Mouse (Mus musculus): Measurements from ENCODE around the gene Med16. TPM values are rescaled to one million over a fixed set of nuclear protein-coding genes. Genes with fewer than 3 reads are reported as not detected.

The Med16 gene
- polyA plus RNA-seq, 1 experiment: 57.1 TPM

GRCm38 (mm10) chr10:79873313-79873712 lies 35.4 kb downstream of the Med16 start:
- Histone ChIP-seq H3K36me3 (ENCODE audit: control insufficient read depth, insufficient read depth, low read length) (no peaks in the 10 kb centered on the region), H3K4me1 (ENCODE audit: control insufficient read depth, insufficient read depth, low read length) (0 out of 2 replicates have a peak, but pooled peaks cover 6% of the 10 kb centered on the region), H3K4me3 (ENCODE audit: insufficient read depth, low read depth, low read length) (no peak overlapping the region), H3K27ac (ENCODE audit: insufficient read depth, low read depth, low read length) (no peak overlapping the region), H3K27me3 (replicated peaks; ENCODE audit: control insufficient read depth, insufficient read depth, low read length) (no peaks in the 10 kb centered on the region)
- TF ChIP-seq CTCF (conservative IDR thresholded peaks at IDR 0.05; ENCODE audit: insufficient read depth, insufficient read length, low read depth, low read length): no peak
- TF ChIP-seq POLR2A (IDR thresholded peaks at IDR 0.05; ENCODE audit: low read depth, low read length): no peak
- no peak for DNase-seq
- 39% methylated on average over 6 of the region's 6 CpGs for WGBS

DNA sequence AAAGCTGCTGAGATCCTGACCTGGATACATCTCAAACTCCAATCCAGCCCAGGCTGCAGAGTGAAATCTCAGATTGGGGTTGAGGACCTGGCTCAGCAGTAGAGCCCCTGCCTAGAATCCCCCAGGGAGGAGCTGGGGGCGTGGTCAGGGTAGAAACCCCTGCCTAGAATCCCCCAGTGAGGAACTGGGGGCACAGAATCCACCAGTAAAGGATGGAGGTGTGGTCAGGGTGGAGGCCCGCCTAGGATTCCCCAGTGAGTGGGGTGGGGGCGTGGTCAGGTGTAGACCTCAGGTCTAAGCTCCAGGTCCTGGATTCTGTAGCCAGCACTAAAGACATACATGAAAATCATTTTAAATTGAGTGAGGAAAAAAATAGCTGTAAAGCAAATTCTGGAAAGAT lies 35.9 kb downstream of the Med16 start:
- Histone ChIP-seq H3K4me3 (ENCODE audit: insufficient read depth, low read depth, low read length) (no peak overlapping the region), H3K4me1 (ENCODE audit: control insufficient read depth, insufficient read depth, low read length) (0 out of 2 replicates have a peak, but pooled peaks cover 6% of the 10 kb centered on the region), H3K36me3 (ENCODE audit: control insufficient read depth, insufficient read depth, low read length) (no peaks in the 10 kb centered on the region), H3K27ac (ENCODE audit: insufficient read depth, low read depth, low read length) (no peak overlapping the region), H3K27me3 (replicated peaks; ENCODE audit: control insufficient read depth, insufficient read depth, low read length) (no peaks in the 10 kb centered on the region)
- WGBS: 65% methylated on average over 3 of the region's 3 CpGs
- no peak for TF ChIP-seq CTCF (conservative IDR thresholded peaks at IDR 0.05; ENCODE audit: insufficient read depth, insufficient read length, low read depth, low read length)
- TF ChIP-seq POLR2A (IDR thresholded peaks at IDR 0.05; ENCODE audit: low read depth, low read length): no peak
- no peak for DNase-seq

- no peak for TF ChIP-seq CTCF (conservative IDR thresholded peaks at IDR 0.05; ENCODE audit: insufficient read depth, insufficient read length, low read depth, low read length)
- TF ChIP-seq POLR2A (IDR thresholded peaks at IDR 0.05; ENCODE audit: low read depth, low read length): no peak
These were observed 36.9 kb downstream of the Med16 start for GRCm38 (mm10) chr10:79871845-79872244.

GRCm38 (mm10) chr10:79866601-79867000 lies 42.1 kb downstream of the Med16 start:
- Histone ChIP-seq H3K4me3 (ENCODE audit: insufficient read depth, low read depth, low read length) (no peak overlapping the region), H3K27me3 (replicated peaks; ENCODE audit: control insufficient read depth, insufficient read depth, low read length) (no peaks in the 10 kb centered on the region), H3K27ac (ENCODE audit: insufficient read depth, low read depth, low read length) (no peak overlapping the region), H3K36me3 (ENCODE audit: control insufficient read depth, insufficient read depth, low read length) (peaks cover 2% of the 10 kb centered on the region; the same call in 1 of the 2 replicates), H3K4me1 (ENCODE audit: control insufficient read depth, insufficient read depth, low read length) (peaks cover 15% of the 10 kb centered on the region)
- no peak for DNase-seq
- TF ChIP-seq POLR2A (IDR thresholded peaks at IDR 0.05; ENCODE audit: low read depth, low read length) (no peak), CTCF (conservative IDR thresholded peaks at IDR 0.05; ENCODE audit: insufficient read depth, insufficient read length, low read depth, low read length) (no peak)
- WGBS: 82% methylated on average over 11 of the region's 11 CpGs

More at GRCm38 (mm10) chr10:79871845-79872244, 36.9 kb downstream of the Med16 start:
- Histone ChIP-seq H3K4me3 (ENCODE audit: insufficient read depth, low read depth, low read length) (no peak overlapping the region), H3K36me3 (ENCODE audit: control insufficient read depth, insufficient read depth, low read length) (no peaks in the 10 kb centered on the region), H3K27me3 (replicated peaks; ENCODE audit: control insufficient read depth, insufficient read depth, low read length) (no peaks in the 10 kb centered on the region), H3K4me1 (ENCODE audit: control insufficient read depth, insufficient read depth, low read length) (0 out of 2 replicates have a peak, but pooled peaks cover 6% of the 10 kb centered on the region), H3K27ac (ENCODE audit: insufficient read depth, low read depth, low read length) (no peak overlapping the region)
- WGBS: 92% methylated on average over 8 of the region's 8 CpGs
- no peak for DNase-seq

- peak; percentile 74 for DNase-seq
- Histone ChIP-seq H3K4me1 (ENCODE audit: control insufficient read depth, insufficient read depth, low read length) (peaks cover 22% of the 10 kb centered on the region), H3K36me3 (ENCODE audit: control insufficient read depth, insufficient read depth, low read length) (peaks cover 4% of the 10 kb centered on the region; the same call in 1 of the 2 replicates), H3K4me3 (ENCODE audit: insufficient read depth, low read depth, low read length) (no peak overlapping the region), H3K27ac (ENCODE audit: insufficient read depth, low read depth, low read length) (no peak overlapping the region), H3K27me3 (replicated peaks; ENCODE audit: control insufficient read depth, insufficient read depth, low read length) (no peaks in the 10 kb centered on the region)
- TF ChIP-seq CTCF (conservative IDR thresholded peaks at IDR 0.05; ENCODE audit: insufficient read depth, insufficient read length, low read depth, low read length): peak; percentile 71
- TF ChIP-seq POLR2A (IDR thresholded peaks at IDR 0.05; ENCODE audit: low read depth, low read length): no peak
- 40% methylated on average over 19 of the region's 19 CpGs for WGBS
These were observed 42.9 kb downstream of the Med16 start for GRCm38 (mm10) chr10:79865801-79866295.

GRCm38 (mm10) chr10:79865189-79865601 lies 43.5 kb downstream of the Med16 start:
- H3K36me3 ChIP-seq (ENCODE audit: control insufficient read depth, insufficient read depth, low read length): peaks cover 8% of the 10 kb centered on the region
- WGBS: 46% methylated on average over 12 of the region's 12 CpGs
- TF ChIP-seq CTCF (conservative IDR thresholded peaks at IDR 0.05; ENCODE audit: insufficient read depth, insufficient read length, low read depth, low read length) (no peak), POLR2A (IDR thresholded peaks at IDR 0.05; ENCODE audit: low read depth, low read length) (no peak)
- no peaks in the 10 kb centered on the region for H3K27me3 ChIP-seq (replicated peaks; ENCODE audit: control insufficient read depth, insufficient read depth, low read length)
- H3K4me3 ChIP-seq (ENCODE audit: insufficient read depth, low read depth, low read length): no peak overlapping the region
- H3K4me1 ChIP-seq (ENCODE audit: control insufficient read depth, insufficient read depth, low read length): peaks cover 28% of the 10 kb centered on the region
- DNase-seq: no peak
- no peak overlapping the region for H3K27ac ChIP-seq (ENCODE audit: insufficient read depth, low read depth, low read length)

DNA sequence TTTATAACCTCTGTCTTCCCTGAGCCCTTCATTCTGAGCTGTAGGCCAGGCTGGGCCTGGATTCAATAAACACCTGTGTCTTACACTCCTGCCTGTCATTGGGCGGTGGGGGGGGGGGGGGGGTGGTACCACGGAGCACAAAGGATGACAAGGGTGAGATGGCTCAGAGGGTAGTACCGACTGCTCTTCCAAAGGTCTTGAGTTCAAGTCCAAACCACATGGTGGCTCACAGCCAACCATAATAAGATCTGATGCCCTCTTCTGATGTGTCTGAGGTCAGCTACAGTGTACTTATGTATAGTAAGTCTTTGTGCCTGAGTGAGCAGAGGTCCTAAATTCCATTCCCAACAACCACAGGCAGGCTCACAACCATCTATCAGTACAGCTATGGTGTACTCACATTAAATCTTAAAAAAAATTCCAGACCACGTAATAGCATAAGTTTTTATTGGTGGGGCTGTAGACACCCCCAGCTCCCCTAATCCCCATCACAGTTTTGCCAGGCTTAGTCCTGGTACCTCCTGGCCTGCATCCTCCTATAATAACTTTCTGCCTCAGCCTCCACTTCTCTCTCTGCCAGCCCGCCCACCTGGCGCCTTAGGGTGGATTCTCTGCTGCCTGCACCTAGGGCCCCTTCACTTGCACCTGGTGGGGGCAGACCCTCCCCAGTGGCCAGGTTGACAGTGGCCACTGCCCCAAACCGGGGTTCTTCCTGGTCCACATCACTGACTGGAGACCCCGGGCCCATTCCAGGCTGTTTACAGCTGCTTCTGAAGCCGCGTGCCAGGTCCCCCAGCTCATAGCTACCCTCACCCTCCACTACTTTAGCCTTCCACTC lies 44.2 kb downstream of the Med16 start:
- WGBS: 54% methylated on average over 10 of the region's 10 CpGs
- peak; percentile 33 for DNase-seq
- no peak overlapping the region for H3K27ac ChIP-seq (ENCODE audit: insufficient read depth, low read depth, low read length)
- no peak overlapping the region for H3K4me3 ChIP-seq (ENCODE audit: insufficient read depth, low read depth, low read length)
- no peak for TF ChIP-seq POLR2A (IDR thresholded peaks at IDR 0.05; ENCODE audit: low read depth, low read length)
- no peak for TF ChIP-seq CTCF (conservative IDR thresholded peaks at IDR 0.05; ENCODE audit: insufficient read depth, insufficient read length, low read depth, low read length)
- H3K4me1 ChIP-seq (ENCODE audit: control insufficient read depth, insufficient read depth, low read length): peaks cover 35% of the 10 kb centered on the region
- H3K27me3 ChIP-seq (replicated peaks; ENCODE audit: control insufficient read depth, insufficient read depth, low read length): no peaks in the 10 kb centered on the region
- H3K36me3 ChIP-seq (ENCODE audit: control insufficient read depth, insufficient read depth, low read length): peaks cover 14% of the 10 kb centered on the region

Measured in kidney, adult 2 months (tissue).